Mouse (Mus musculus) frontal cortex, postnatal 36 days (tissue): ENCODE results near the gene Mal.

Experiments used
- DNase-seq, 2 experiments: peaks; one replicate each; pipeline ENCODE4 v3.0.0; 2022; ENCODE audit warnings: low spot score in 2 of 2

The Mal gene

DNA sequence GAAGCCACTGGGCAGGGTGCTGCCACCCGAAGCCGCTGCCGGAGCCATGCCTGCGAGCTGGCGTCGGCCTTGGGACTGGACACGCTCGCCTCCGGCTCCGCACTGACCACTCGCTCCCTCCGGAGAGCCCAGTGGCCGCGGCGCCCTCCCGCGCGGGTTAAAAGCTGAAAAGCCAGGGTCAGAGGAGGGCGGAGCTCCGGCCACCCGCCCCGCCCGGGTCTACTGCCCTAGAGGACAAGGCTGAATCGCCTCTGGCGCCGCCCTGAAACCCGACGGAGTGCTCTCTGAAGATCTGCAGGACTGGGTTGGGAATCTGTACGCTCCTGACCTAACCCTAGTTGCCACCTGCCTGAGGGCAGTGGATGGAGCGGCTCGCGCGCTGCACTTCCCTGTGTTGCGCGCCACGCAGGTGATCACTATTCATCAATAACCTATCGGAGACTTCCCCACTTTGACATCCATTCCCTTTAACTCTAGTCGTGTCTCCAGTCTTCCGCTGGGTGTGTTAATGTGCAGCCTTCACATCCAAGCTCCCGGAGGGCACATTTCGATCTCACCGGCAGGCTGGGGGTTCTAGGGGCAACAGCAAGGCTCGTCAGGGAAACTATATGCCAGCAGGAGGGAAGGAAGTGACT lies at the start of gene Mal:
Mal (minus strand) TSS at position 610 of the 635 bp plus-strand sequence.
- DNase-seq = peak; percentile 5 to 15

DNA sequence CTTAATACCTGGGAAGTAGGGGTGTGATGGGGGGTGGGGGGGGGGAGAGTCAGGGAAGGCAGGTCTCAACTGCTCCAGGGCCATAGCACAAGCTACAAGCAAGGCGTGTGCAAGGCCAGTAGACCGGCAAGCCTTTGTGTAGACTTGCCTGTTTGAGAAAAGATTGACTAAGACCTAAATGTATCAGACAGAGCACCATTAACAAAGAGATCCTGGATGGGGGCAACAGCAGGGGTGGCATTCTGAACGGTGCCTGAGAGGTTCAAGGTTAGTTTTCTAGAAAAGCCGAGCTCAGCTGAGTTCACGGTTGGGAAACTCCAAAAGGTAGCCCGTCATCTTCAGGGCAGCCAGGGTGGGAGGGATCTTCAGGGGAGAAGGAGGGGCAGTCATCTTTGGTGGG lies 48.8 kb upstream of the Mal start:
- no peak for DNase-seq

DNA sequence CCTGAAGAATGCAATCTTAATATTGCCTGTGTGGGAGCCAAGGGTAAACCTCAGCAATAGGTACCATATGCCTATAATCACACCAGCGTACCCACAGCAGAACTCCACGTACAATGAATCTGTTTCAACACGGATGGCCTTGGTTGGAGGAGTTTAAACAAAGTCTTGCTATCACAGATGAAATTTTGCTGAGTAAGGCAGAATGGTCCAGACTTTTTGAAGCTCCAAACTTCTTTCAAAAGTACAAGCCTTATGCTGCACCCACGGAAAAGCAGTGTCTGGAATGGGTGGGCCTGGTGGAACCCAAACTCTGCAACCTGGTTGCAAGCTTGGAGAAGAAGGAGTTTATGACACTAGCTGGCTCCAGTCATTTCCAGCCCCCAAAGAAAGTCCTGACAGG lies 32.7 kb upstream of the Mal start:
- no peak for DNase-seq

DNA sequence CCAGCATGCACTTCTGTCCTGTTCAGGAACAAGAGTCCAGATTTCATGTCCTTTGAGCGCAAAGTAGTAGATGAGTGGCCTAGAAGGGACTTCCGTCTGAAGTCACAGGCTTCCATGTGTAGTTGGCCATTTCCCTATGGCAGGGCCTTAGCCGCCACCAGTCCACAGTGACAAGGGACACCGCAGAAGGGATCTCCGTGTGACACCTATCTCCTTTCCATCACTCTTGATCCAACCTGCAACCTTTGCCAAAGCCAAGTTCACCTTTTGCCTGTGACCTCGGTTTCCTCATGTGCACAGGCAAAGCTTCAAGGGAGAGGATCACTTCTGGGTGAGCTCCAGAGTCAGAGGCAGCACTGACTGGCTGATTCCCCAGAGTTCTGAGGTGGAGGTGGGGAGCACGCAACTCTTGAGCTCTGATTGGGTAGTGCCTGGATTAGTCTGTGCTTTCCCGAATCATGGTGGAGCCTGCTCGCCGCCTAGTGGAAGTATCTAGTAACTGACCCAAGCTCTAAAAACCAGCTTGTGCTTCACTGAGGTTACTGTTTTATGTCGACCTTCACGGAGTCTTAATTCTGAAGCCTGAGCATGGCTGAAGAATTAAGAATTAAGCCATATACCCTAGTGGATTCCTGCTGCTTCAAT lies 27.3 kb upstream of the Mal start:
- peak; percentile 38 to 65 for DNase-seq

- peak in 1 of 2 experiments; percentile 23 for DNase-seq
These were observed 11.5 kb upstream of the Mal start for GRCm38 (mm10) chr2:127667843-127668506.

GRCm38 (mm10) chr2:127667015-127667414 lies 10.5 kb upstream of the Mal start:
- DNase-seq = no peak

DNA sequence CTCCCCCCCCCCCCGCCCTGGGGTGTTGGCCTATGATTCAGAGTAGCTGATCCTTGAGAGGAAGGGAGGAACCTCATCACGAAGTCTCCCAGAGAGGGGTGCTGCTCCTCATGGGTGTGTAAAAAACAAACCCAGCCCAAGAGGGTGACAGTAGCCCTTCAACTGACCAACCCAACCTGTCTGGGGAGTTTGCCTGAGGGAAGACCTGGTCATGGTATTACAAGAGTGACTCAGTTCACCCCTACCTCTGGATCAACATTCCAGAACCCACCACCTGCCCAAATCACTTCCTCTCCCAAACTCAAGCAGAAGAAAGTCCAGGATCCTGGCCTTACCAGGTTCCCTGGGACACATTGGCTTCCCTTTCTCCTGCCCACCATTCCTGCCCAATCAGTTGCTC lies 6.2 kb upstream of the Mal start:
- no peak for DNase-seq

- no peak for DNase-seq
These were observed 1.1 kb downstream of the Mal start for GRCm38 (mm10) chr2:127655419-127655818.

DNA sequence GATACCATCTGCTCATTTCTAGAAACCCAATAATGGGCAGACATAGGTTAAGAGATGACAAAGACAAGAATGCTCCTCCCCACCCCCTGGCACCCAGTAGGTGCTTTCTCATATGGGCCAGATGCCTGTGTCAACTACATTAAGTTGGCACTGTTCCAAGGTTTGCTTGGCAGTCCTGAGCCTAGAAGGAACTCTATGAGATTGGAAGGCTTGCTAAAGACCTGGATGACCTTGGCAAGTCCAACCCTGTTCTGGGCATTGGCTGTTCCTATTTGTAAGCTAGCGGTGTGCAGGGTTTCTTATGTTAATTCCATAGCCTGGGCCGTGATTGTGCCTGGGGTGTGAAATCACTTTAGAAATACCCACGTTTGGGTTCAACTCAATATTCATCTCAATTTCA lies 1.7 kb downstream of the Mal start:
- no peak for DNase-seq

GRCm38 (mm10) chr2:127652805-127653204 lies 3.7 kb downstream of the Mal start:
- no peak for DNase-seq

GRCm38 (mm10) chr2:127652335-127652734 lies 4.2 kb downstream of the Mal start:
- no peak for DNase-seq

- no peak for DNase-seq
These were observed 4.9 kb downstream of the Mal start for GRCm38 (mm10) chr2:127651601-127652000.

- no peak for DNase-seq
These were observed 6.6 kb downstream of the Mal start for GRCm38 (mm10) chr2:127649921-127650320.

- no peak for DNase-seq
These were observed 8.3 kb downstream of the Mal start for GRCm38 (mm10) chr2:127648145-127648544.

- DNase-seq = no peak
These were observed 9.6 kb downstream of the Mal start for GRCm38 (mm10) chr2:127646875-127647274.

GRCm38 (mm10) chr2:127643728-127644704 lies 12.5 kb downstream of the Mal start:
- no peak for DNase-seq

GRCm38 (mm10) chr2:127638973-127639372 lies 17.5 kb downstream of the Mal start:
- no peak for DNase-seq

DNA sequence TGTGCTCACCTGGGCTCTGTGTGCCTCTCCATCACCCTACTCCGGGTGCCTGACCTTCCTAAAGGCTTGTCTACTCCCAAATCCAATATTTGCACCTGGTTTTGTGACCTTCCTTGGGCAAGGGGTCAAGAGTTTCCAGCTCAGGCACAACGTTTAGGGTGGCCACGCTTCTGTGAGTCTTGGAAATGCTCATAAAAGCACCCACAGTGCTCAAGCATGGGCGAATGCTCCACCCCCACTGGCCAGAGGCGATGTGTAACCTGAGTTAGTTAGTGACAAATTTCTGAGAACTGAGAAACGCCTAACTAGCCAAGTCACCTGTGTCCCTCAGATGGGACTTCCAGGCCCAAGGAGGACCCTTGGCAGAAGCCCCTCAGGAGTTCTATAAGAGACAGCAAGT lies 20.9 kb downstream of the Mal start:
- no peak for DNase-seq

DNA sequence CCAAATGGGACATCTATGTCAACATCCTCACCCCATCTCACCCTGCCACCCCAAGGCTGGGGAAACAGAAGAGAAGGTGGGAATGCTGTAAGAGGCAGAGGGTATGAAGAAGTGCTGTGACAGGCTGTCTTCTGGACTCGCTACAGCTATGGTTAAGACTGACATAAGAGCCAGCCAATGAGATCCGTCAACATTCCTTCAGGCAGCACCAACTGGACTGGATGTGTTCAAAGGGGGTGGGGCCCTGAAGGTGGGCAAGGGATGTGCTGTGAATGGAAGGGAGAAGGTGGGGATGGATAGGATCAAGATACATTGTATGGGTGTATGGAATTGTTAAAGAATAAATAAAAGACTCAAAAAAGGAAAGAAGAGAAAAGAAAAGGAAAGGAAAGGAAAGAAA lies 23.9 kb downstream of the Mal start:
- no peak for DNase-seq

GRCm38 (mm10) chr2:127627990-127628570 lies 28.4 kb downstream of the Mal start:
- no peak for DNase-seq

DNA sequence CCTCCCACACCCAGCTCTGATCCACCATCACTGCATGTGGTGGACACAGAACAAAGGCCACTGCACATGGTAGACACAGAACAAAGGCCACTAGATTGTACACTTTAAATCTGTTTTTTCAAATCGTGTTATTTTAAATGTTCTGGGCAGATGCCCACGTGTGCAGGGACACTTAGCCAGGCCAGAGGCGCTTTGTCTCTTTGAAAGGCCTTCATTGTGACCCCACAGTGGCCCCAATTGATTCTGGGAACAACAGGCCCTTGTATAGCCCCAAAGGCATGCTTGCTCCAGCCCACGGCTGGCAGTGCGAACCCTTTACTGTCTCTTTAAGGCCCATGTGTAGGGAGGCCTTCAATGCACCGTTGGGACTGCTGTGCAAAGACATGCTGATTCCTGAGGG lies 29.1 kb downstream of the Mal start:
- peak; percentile 4 to 12 for DNase-seq

DNA sequence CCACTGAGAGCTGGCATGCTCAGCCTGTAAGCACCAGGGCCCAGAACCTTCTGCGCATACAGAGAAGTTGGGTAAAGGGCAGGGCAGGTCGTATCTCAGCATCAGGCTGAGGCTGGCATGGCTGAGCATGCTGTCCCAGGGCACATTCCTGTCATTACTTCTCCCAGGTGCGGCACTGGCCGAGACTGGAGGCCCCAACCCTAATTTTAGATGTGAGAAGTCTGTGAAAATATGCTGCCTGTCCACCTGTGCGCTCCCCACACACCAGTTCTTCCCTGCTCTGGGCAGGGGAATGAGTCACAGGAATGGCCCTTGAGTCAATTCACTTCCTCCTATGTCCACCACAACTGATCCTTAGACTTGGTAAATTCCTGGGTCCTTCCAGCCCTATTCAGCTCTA lies 30.8 kb downstream of the Mal start:
- DNase-seq = no peak
